Mouse (Mus musculus): Measurements from ENCODE around the gene Zfp385b. TPM values are rescaled to one million over a fixed set of nuclear protein-coding genes. Genes with fewer than 3 reads are reported as not detected.
"Not testable (repeated sequence)": the region's sequence is repeated elsewhere in the genome, so short reads cannot be mapped to it uniquely, and the experiment has no call there.

Gene Zfp385b
- total RNA-seq, 2 experiments from 2014 or later, result 42.8 to 46.9 TPM

DNA sequence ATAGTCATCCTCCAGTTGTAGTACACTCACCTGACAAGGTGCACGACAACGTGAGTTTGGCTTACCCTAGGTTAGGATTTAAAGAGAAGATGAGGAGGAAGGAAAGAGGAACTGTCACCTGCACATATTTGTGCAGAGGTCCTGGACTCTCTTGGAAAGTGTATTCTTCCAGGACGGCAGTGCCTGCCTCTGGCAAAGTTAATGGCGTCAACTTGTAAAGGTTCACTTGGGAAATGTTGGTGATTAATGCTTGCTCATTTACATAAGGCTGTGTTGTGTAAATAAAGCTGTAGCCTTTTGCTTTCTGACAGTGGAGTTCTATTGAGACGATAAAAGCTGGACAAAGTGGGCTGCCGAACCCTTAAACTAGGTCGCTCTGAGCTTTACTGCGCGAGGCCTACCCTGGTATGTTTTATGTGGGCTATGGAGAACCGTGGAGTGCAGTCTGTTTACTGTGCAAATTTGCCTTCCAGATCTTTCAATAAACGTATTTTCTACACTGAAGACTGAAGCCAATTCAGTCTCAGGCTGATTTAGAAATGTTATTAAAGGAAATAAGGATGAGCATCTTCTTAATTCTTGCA lies 347.1 kb downstream of the Zfp385b start:
- no peak for DNase-seq (ENCODE audit: low spot score in 2 of 2)

GRCm38 (mm10) chr2:77470716-77471115 lies 348.7 kb downstream of the Zfp385b start:
- DNase-seq (ENCODE audit: low spot score in 2 of 2), result no peak

GRCm38 (mm10) chr2:77461413-77461812 lies 358.0 kb downstream of the Zfp385b start:
- DNase-seq (ENCODE audit: low spot score in 2 of 2), result no peak

DNA sequence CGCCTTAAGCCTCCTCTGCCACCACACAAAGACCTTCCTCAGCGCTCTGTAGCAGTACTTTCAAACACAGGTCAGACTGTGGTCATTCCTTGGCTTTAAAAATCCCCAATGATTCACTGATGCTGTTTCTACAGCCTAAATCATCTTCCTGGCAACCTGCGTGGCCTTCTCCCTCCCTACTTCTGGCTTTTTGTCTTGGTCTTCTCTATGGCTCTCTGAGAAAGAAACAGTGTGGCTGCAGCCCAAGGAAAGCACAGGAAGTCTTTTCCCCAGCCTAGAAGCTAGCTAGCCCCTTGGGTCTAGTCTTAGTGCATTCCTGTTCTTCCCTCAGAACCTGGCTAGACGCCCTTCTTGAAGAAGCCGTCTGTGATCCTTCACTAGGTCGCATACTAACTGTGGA lies 359.4 kb downstream of the Zfp385b start:
- DNase-seq (ENCODE audit: low spot score in 2 of 2), result no peak

DNA sequence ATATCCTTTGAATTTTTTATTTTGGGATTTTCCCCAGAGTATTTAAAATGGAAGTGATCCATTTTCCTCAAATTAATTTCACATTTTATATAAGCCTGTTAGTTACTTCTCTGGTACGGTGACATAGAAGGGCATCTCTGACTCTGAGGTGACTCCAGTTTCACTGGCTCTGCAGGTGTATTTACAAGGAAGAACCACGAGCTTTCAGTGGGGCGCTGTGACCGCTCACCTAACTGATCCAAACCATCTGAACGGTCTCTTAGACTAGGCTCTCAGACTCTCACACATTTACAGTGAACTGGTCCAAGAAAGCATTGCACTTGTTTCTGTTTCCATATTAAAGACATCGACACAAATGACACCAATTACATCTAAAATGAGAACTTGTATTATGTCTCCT lies 361.0 kb downstream of the Zfp385b start:
- DNase-seq (ENCODE audit: low spot score in 2 of 2), result no peak

DNA sequence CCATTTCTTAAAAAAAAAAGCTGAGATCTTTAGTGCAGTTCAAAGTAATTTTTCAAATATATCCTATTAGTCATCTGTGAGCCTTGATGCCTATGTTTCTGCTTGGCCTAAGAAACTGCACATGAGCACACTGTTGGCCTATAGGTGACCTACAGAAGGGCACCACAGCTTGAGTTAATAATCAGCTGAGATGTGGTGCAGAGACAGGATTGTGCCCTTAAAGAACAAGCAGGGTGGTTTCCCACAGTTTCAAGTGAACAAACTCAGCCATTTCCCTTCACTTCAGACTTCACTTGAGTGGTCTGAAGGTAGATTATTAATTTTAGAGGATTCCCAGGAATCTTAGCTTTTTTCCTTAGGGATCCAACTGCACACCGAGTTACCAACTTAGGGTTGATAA lies 362.3 kb downstream of the Zfp385b start:
- no peak for DNase-seq (ENCODE audit: low spot score in 2 of 2)

- peak; percentile 38 to 65 for DNase-seq (ENCODE audit: low spot score in 2 of 2)
These were observed 362.8 kb downstream of the Zfp385b start for GRCm38 (mm10) chr2:77456602-77457001.

GRCm38 (mm10) chr2:77454341-77454937 lies 365.0 kb downstream of the Zfp385b start:
- no peak for DNase-seq (ENCODE audit: low spot score in 2 of 2)

GRCm38 (mm10) chr2:77453786-77454185 lies 365.7 kb downstream of the Zfp385b start:
- DNase-seq (ENCODE audit: low spot score in 2 of 2), result no peak

GRCm38 (mm10) chr2:77450017-77450416 lies 369.4 kb downstream of the Zfp385b start:
- DNase-seq (ENCODE audit: low spot score in 2 of 2), result not testable (repeated sequence)

DNA sequence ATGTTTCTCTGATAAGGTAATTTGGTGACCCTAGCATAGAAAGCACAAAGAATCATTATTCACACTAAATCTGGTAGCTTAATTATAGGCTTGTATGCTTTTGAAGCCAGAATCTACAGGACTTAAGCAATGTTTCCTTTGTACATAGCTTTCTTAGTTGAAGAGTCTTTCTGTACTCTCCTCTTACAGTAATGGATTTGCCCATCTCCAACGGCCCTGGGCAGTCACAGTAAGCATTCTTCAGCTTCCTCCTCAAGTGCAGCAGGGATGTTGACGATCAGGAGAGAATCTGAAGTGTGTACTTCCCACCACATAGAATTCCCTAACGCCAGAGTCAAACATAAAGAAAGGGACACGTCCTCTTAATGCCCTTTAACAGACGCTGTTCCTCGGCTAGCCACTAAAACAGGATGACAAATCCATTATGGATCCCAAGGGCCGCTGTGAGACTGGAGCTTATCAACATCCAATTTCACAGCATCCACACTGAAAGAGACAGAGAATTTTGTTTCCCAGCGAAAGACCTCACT lies 370.4 kb downstream of the Zfp385b start:
- DNase-seq (ENCODE audit: low spot score in 2 of 2), result no peak

GRCm38 (mm10) chr2:77444282-77444681 lies 375.2 kb downstream of the Zfp385b start:
- no peak for DNase-seq (ENCODE audit: low spot score in 2 of 2)

GRCm38 (mm10) chr2:77440591-77440990 lies 378.8 kb downstream of the Zfp385b start:
- no peak for DNase-seq (ENCODE audit: low spot score in 2 of 2)

DNA sequence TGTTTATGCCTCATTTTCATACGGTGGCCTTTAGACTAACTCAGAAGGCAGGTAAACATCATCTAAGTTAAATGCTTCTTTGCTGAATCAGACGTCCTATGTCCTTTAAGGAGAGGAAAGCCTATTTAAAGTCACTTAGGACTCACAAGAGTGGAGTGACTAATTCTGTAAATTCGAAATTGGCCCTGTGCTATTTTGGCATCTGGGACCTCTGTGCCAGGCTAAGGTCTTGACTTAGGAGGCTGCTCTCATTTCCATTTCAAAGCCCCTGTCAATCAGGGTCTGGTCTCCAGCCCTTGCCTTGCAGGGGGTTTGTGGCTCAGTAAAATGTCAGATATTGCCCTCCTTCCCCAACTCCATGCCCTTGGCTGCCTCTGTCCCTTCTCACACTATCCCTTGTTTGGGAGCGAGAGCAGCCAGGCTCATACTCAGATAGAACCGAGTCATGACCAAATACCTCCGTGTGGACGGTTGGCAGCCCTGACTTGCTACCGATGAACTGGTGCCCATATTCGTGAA lies 383.1 kb downstream of the Zfp385b start:
- DNase-seq (ENCODE audit: low spot score in 2 of 2), result no peak

DNA sequence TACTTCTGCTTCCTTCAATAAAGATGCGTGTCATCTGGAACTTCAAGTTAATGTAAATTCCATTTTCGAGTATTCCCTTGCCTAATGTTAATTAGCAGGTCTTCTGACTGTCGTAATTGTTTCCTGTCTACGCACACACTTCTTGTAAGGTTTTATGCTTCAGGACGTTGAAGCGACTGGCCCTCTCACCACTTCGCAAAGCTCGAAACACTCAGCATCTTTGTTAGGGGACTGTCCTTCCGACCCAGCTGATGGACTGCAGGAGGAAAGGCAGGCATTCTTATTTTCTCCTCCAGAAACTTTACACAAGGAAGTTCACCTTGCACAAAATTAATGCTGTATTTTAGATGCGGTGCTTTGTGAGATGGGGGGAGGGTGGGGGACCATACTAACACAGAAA lies 400.0 kb downstream of the Zfp385b start:
- DNase-seq (ENCODE audit: low spot score in 2 of 2), result no peak

- DNase-seq (ENCODE audit: low spot score in 2 of 2), result no peak
These were observed 401.4 kb downstream of the Zfp385b start for GRCm38 (mm10) chr2:77418078-77418477.

DNA sequence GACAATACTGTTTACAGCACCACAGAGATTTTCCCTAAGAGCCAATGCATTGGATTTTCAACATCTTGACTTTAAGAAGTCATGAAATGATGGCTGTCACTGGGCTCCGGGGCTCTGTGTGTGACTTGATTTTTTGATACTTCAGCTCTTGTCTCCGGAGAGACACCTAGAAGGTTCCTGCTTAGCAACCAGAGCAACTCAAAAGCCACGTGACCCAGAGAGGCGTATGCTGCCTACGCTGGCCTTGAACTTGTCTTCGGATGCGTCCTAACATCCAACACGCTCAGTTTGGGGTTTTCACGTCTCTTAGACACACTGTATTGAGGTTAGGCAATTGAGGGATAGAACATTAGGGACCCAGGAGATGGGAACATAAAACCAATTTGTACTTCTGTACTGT lies 407.3 kb downstream of the Zfp385b start:
- DNase-seq (ENCODE audit: low spot score in 2 of 2), result no peak

- DNase-seq (ENCODE audit: low spot score in 2 of 2), result no peak
These were observed 407.8 kb downstream of the Zfp385b start for GRCm38 (mm10) chr2:77411612-77412011.

DNA sequence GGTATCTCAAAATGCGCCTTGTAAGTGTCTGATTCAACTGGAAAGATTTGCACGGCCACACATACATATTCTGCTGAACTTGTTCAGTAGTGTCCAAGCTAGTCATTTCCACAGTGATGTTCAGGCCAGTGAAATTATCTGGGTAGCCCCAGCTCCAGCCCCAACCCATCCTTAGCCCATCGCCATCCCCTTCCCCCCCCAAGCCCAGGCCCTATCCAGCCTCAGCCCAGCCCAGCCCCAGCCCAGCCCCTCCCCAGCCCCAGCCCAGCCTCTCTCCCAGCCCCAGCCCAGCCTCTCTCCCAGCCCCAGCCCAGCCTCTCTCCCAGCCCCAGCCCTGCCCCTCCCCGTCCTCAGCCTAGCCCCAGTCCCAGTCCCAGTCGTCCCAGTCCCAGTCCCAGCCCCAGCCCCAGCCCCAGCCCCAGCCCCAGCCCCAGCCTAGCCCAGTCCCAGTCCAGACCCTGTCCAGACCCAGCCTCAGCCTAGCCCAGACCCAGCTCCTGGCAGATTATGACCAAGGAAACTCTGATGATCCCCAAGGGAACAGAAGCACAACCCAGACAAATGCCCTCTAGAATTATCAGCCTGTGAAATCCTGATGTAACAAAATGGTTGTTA lies 409.8 kb downstream of the Zfp385b start:
- no peak for DNase-seq (ENCODE audit: low spot score in 2 of 2)

DNA sequence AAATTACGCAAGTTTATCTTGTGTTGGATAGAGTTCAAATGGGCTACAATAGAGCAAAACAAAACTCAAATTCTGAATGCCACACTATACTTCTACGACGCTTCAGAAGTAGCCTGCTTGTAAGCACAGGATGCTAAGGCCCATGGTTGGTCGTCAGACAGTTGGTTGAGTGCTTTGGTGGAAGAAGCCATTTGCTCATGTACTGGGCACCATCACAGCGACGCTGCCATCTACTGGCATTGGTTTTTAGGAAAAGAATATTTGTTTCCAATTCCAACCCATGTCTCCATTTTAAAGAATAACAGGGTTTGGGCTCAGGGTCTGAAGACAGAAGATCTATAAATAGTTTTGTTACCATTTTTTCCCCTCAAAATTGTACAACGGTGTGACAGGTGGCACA lies 410.5 kb downstream of the Zfp385b start:
- DNase-seq (ENCODE audit: low spot score in 2 of 2), result no peak

GRCm38 (mm10) chr2:77402329-77402728 lies 417.1 kb downstream of the Zfp385b start:
- no peak for DNase-seq (ENCODE audit: low spot score in 2 of 2)

DNA sequence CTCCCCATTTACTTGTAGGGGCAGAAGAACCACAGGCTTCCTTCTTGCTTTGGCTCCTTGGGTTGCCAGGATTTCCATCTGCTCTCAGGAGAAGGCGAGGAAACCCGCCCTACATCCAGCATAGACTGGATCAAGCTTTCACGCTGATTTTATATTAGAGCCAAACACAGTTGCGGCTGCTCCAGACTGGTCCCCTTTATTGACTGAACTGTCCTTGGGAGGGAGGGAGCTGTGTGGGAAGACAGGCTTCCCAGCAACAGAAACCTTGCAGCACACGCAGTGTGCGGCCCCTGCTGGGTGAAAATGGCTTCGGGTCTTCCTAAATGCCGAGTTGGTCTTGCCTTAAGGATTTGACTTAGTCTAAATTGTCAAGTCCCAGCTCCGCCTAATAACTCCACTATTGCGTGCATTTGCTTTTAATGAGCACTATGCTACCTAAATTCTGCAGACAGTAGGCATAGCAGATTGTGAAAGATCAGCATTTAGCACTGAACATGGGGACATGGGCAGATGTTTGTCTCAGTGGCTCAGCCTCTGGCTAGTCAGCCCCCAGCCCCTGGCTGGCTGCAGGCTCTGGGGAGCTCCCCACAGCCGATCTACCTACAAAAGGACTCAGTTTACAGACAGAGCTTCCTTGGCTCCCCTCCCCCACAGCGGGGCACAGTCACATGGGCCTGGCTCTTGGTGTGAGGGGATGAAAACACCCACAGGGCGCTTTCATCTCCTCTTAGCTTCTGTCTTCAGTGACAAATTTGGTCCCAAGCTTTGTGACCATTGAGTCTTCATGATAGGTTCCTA lies 417.8 kb downstream of the Zfp385b start:
- peak; percentile 33 to 34 for DNase-seq (ENCODE audit: low spot score in 2 of 2)
